Mouse (Mus musculus): Measurements from ENCODE around the gene Ankrd35. TPM values are rescaled to one million over a fixed set of nuclear protein-coding genes. Genes with fewer than 3 reads are reported as not detected.
A peak's percentile ranks its signal among the peaks of the same experiment; 100 is the strongest.

The Ankrd35 gene
- polyA plus RNA-seq, 2 experiments, result 3.7 to 4.2 TPM

GRCm38 (mm10) chr3:96696766-96697732 lies 27.1 kb downstream of the Ankrd35 start:
- peak overlapping the region; percentile 81 for H3K4me3 ChIP-seq (replicated peaks; ENCODE audit: low read length)
- TF ChIP-seq POLR2A (IDR thresholded peaks at IDR 0.05; ENCODE audit: borderline replicate concordance, extremely low read depth, insufficient read depth, insufficient read length), result peak; percentile 64; the same call in 1 of the 2 replicates
- H3K36me3 ChIP-seq (ENCODE audit: control insufficient read depth, insufficient read depth, low read length), result peaks cover 28% of the 10 kb centered on the region
- WGBS, result 2% methylated on average over 61 of the region's 85 CpGs
- H3K9me3 ChIP-seq (ENCODE audit: control insufficient read depth, low read length), result no peaks in the 10 kb centered on the region
- peak overlapping the region; percentile 79 for H3K9ac ChIP-seq (ENCODE audit: low read depth, low read length, severe bottlenecking)
- no peaks in the 10 kb centered on the region for H3K27me3 ChIP-seq (ENCODE audit: control insufficient read depth, insufficient read depth, low read length)
- peak; percentile 92 for ATAC-seq (ENCODE audit: low FRiP score, low read depth)
- H3K4me2 ChIP-seq (replicated peaks; ENCODE audit: low read depth, low read length, severe bottlenecking), result peak overlapping the region; percentile 72
- H3K27ac ChIP-seq (replicated peaks; ENCODE audit: low read depth, low read length), result peak overlapping the region; percentile 91
- DNase-seq (ENCODE audit: low spot score), result peak; percentile 89
- peaks cover 14% of the 10 kb centered on the region for H3K4me1 ChIP-seq (ENCODE audit: control insufficient read depth, insufficient read depth, low read length)

DNA sequence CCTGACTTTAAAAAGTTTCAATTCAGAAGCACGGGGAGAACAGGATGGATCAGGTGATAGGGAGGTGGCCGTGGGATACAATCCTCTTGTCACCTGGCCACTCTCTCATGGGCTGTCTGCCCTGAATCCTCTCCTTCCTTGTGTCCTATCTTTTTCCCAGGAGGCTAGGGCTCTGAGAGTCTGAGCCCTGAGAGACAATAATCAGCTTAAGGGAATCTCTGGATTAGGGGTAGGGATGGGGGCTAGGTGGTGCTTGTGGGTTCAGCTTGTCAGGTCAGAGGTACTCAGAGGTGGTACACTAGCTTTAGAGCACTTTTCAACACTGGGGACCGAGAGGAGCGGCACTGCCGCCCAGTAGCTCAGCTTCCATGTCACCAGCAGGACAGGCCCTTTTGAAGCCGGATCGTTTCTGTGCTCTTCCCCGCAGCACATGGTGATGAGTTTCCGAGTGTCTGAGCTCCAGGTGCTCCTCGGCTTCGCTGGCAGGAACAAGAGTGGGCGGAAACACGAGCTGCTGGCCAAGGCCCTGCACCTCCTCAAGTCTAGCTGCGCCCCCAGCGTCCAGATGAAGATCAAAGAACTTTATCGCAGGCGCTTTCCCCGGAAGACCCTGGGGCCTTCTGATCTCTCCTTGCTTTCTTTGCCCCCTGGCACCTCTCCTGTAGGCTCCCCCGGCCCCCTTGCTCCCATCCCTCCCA lies 29.2 kb downstream of the Ankrd35 start:
- peaks cover 14% of the 10 kb centered on the region for H3K4me1 ChIP-seq (ENCODE audit: control insufficient read depth, insufficient read depth, low read length)
- H3K9ac ChIP-seq (ENCODE audit: low read depth, low read length, severe bottlenecking), result no peak overlapping the region; the same call in 1 of the 2 replicates
- no peak for TF ChIP-seq POLR2A (IDR thresholded peaks at IDR 0.05; ENCODE audit: borderline replicate concordance, extremely low read depth, insufficient read depth, insufficient read length)
- H3K36me3 ChIP-seq (ENCODE audit: control insufficient read depth, insufficient read depth, low read length), result peaks cover 48% of the 10 kb centered on the region
- H3K27ac ChIP-seq (replicated peaks; ENCODE audit: low read depth, low read length), result no peak overlapping the region
- H3K27me3 ChIP-seq (ENCODE audit: control insufficient read depth, insufficient read depth, low read length), result no peaks in the 10 kb centered on the region
- H3K4me2 ChIP-seq (replicated peaks; ENCODE audit: low read depth, low read length, severe bottlenecking), result no peak overlapping the region
- WGBS, result 29% methylated on average over 19 of the region's 19 CpGs
- DNase-seq (ENCODE audit: low spot score), result no peak
- no peak overlapping the region for H3K4me3 ChIP-seq (replicated peaks; ENCODE audit: low read length)
- H3K9me3 ChIP-seq (ENCODE audit: control insufficient read depth, low read length), result no peaks in the 10 kb centered on the region
- ATAC-seq (ENCODE audit: low FRiP score, low read depth), result no peak

GRCm38 (mm10) chr3:96700376-96700775 lies 30.4 kb downstream of the Ankrd35 start:
- Histone ChIP-seq H3K9me3 (ENCODE audit: control insufficient read depth, low read length) (no peaks in the 10 kb centered on the region), H3K4me3 (replicated peaks; ENCODE audit: low read length) (no peak overlapping the region), H3K4me1 (ENCODE audit: control insufficient read depth, insufficient read depth, low read length) (peaks cover 14% of the 10 kb centered on the region), H3K4me2 (replicated peaks; ENCODE audit: low read depth, low read length, severe bottlenecking) (no peak overlapping the region), H3K27me3 (ENCODE audit: control insufficient read depth, insufficient read depth, low read length) (no peaks in the 10 kb centered on the region), H3K27ac (replicated peaks; ENCODE audit: low read depth, low read length) (no peak overlapping the region), H3K36me3 (ENCODE audit: control insufficient read depth, insufficient read depth, low read length) (peaks cover 60% of the 10 kb centered on the region), H3K9ac (ENCODE audit: low read depth, low read length, severe bottlenecking) (no peak overlapping the region)
- 56% methylated on average over 7 of the region's 7 CpGs for WGBS
- no peak for TF ChIP-seq POLR2A (IDR thresholded peaks at IDR 0.05; ENCODE audit: borderline replicate concordance, extremely low read depth, insufficient read depth, insufficient read length)
- ATAC-seq (ENCODE audit: low FRiP score, low read depth) (no peak), DNase-seq (ENCODE audit: low spot score) (no peak)

GRCm38 (mm10) chr3:96701003-96701402 lies 31.1 kb downstream of the Ankrd35 start:
- H3K9ac ChIP-seq (ENCODE audit: low read depth, low read length, severe bottlenecking), result no peak overlapping the region
- ATAC-seq (ENCODE audit: low FRiP score, low read depth), result no peak
- no peak overlapping the region for H3K27ac ChIP-seq (replicated peaks; ENCODE audit: low read depth, low read length)
- H3K9me3 ChIP-seq (ENCODE audit: control insufficient read depth, low read length), result no peaks in the 10 kb centered on the region
- H3K4me2 ChIP-seq (replicated peaks; ENCODE audit: low read depth, low read length, severe bottlenecking), result no peak overlapping the region
- no peak overlapping the region for H3K4me3 ChIP-seq (replicated peaks; ENCODE audit: low read length)
- H3K27me3 ChIP-seq (ENCODE audit: control insufficient read depth, insufficient read depth, low read length), result no peaks in the 10 kb centered on the region
- H3K36me3 ChIP-seq (ENCODE audit: control insufficient read depth, insufficient read depth, low read length), result peaks cover 62% of the 10 kb centered on the region
- peaks cover 10% of the 10 kb centered on the region for H3K4me1 ChIP-seq (ENCODE audit: control insufficient read depth, insufficient read depth, low read length)
- TF ChIP-seq POLR2A (IDR thresholded peaks at IDR 0.05; ENCODE audit: borderline replicate concordance, extremely low read depth, insufficient read depth, insufficient read length), result no peak
- WGBS, result 81% methylated on average over 4 of the region's 4 CpGs
- DNase-seq (ENCODE audit: low spot score), result no peak

GRCm38 (mm10) chr3:96704778-96705177 lies 34.8 kb downstream of the Ankrd35 start:
- Histone ChIP-seq H3K4me1 (ENCODE audit: control insufficient read depth, insufficient read depth, low read length) (no peaks in the 10 kb centered on the region; the same call in 1 of the 2 replicates), H3K9me3 (ENCODE audit: control insufficient read depth, low read length) (no peaks in the 10 kb centered on the region), H3K4me3 (replicated peaks; ENCODE audit: low read length) (no peak overlapping the region), H3K4me2 (replicated peaks; ENCODE audit: low read depth, low read length, severe bottlenecking) (no peak overlapping the region), H3K9ac (ENCODE audit: low read depth, low read length, severe bottlenecking) (no peak overlapping the region), H3K27ac (replicated peaks; ENCODE audit: low read depth, low read length) (no peak overlapping the region), H3K27me3 (ENCODE audit: control insufficient read depth, insufficient read depth, low read length) (no peaks in the 10 kb centered on the region), H3K36me3 (ENCODE audit: control insufficient read depth, insufficient read depth, low read length) (peaks cover 57% of the 10 kb centered on the region)
- no peak for TF ChIP-seq POLR2A (IDR thresholded peaks at IDR 0.05; ENCODE audit: borderline replicate concordance, extremely low read depth, insufficient read depth, insufficient read length)
- 70% methylated on average over 11 of the region's 11 CpGs for WGBS
- ATAC-seq (ENCODE audit: low FRiP score, low read depth) (no peak), DNase-seq (ENCODE audit: low spot score) (no peak)
